Mouse (Mus musculus): ENCODE results near the gene Ntn5. TPM values are rescaled to one million over a fixed set of nuclear protein-coding genes. Genes with fewer than 3 reads are reported as not detected.

Ntn5 gene
- not detected for total RNA-seq (2018; cell fraction: chromatin; rRNA removed)
- total RNA-seq (2018; cell fraction: cytosol; rRNA removed): not detected
- not detected for total RNA-seq (2018; cell fraction: nucleus; rRNA removed)
- not detected in 3 replicates for polyA plus RNA-seq (2018)

- no peaks in the 10 kb centered on the region for H3K79me2 ChIP-seq (ENCODE audit: inconsistent target)
- no peak within 1 kb of the TSS for H3K4me3 ChIP-seq (ENCODE audit: inconsistent target)
- no peaks in the 10 kb centered on the region for H3K36me3 ChIP-seq (ENCODE audit: inconsistent target)
- H3K27ac ChIP-seq: no peak within 1 kb of the TSS
- WGBS (ENCODE audit: missing documents): 85% methylated on average over 7 of the region's 7 CpGs
Measured at GRCm38 (mm10) chr7:45683396-45684050, at the start of gene Ntn5. Gene Ntn5, plus strand, starts transcription at chr7:45684022.

GRCm38 (mm10) chr7:45634946-45635681, 48.7 kb upstream of the Ntn5 start:
- H3K79me2 ChIP-seq (ENCODE audit: inconsistent target): no peaks in the 10 kb centered on the region
- peak overlapping the region; percentile 49 for H3K27ac ChIP-seq
- no peaks in the 10 kb centered on the region for H3K36me3 ChIP-seq (ENCODE audit: inconsistent target)
- 48% methylated on average over 11 of the region's 11 CpGs for WGBS (ENCODE audit: missing documents)
- no peak overlapping the region for H3K4me3 ChIP-seq (ENCODE audit: inconsistent target)

GRCm38 (mm10) chr7:45635711-45636688, 47.8 kb upstream of the Ntn5 start:
- peak overlapping the region; percentile 49 for H3K27ac ChIP-seq
- WGBS (ENCODE audit: missing documents): 62% methylated on average over 15 of the region's 15 CpGs

GRCm38 (mm10) chr7:45637710-45638109, 46.1 kb upstream of the Ntn5 start:
- H3K4me3 ChIP-seq (ENCODE audit: inconsistent target): no peak overlapping the region
- WGBS (ENCODE audit: missing documents): 83% methylated on average over 6 of the region's 6 CpGs
- H3K36me3 ChIP-seq (ENCODE audit: inconsistent target): no peaks in the 10 kb centered on the region
- H3K79me2 ChIP-seq (ENCODE audit: inconsistent target): no peaks in the 10 kb centered on the region
- no peak overlapping the region for H3K27ac ChIP-seq

More at GRCm38 (mm10) chr7:45635711-45636688, 47.8 kb upstream of the Ntn5 start:
- no peak overlapping the region for H3K4me3 ChIP-seq (ENCODE audit: inconsistent target)
- no peaks in the 10 kb centered on the region for H3K79me2 ChIP-seq (ENCODE audit: inconsistent target)
- H3K36me3 ChIP-seq (ENCODE audit: inconsistent target): no peaks in the 10 kb centered on the region

- Histone ChIP-seq H3K27ac (no peak overlapping the region), H3K36me3 (ENCODE audit: inconsistent target) (no peaks in the 10 kb centered on the region), H3K79me2 (ENCODE audit: inconsistent target) (no peaks in the 10 kb centered on the region), H3K4me3 (ENCODE audit: inconsistent target) (no peak overlapping the region)
- 92% methylated on average over 29 of the region's 29 CpGs for WGBS (ENCODE audit: missing documents)
Measured at GRCm38 (mm10) chr7:45638623-45639401, 45.0 kb upstream of the Ntn5 start.

GRCm38 (mm10) chr7:45639561-45640027, 44.2 kb upstream of the Ntn5 start, which contains the start of gene Mamstr:
Gene Mamstr, plus strand, starts transcription at chr7:45639977.
- 95% methylated on average over 16 of the region's 19 CpGs for WGBS (ENCODE audit: missing documents)
- Histone ChIP-seq H3K27ac (no peak within 1 kb of the TSS), H3K4me3 (ENCODE audit: inconsistent target) (no peak within 1 kb of the TSS), H3K36me3 (ENCODE audit: inconsistent target) (no peaks in the 10 kb centered on the region), H3K79me2 (ENCODE audit: inconsistent target) (no peaks in the 10 kb centered on the region)

GRCm38 (mm10) chr7:45640191-45640957, 43.4 kb upstream of the Ntn5 start:
- H3K4me3 ChIP-seq (ENCODE audit: inconsistent target): no peak overlapping the region
- no peaks in the 10 kb centered on the region for H3K36me3 ChIP-seq (ENCODE audit: inconsistent target)
- WGBS (ENCODE audit: missing documents): 95% methylated on average over 19 of the region's 19 CpGs
- no peak overlapping the region for H3K27ac ChIP-seq
- no peaks in the 10 kb centered on the region for H3K79me2 ChIP-seq (ENCODE audit: inconsistent target)

GRCm38 (mm10) chr7:45641391-45642040, 42.3 kb upstream of the Ntn5 start:
- Histone ChIP-seq H3K79me2 (ENCODE audit: inconsistent target) (no peaks in the 10 kb centered on the region), H3K27ac (no peak overlapping the region), H3K36me3 (ENCODE audit: inconsistent target) (no peaks in the 10 kb centered on the region), H3K4me3 (ENCODE audit: inconsistent target) (no peak overlapping the region)
- WGBS (ENCODE audit: missing documents): 77% methylated on average over 17 of the region's 17 CpGs

- Histone ChIP-seq H3K36me3 (ENCODE audit: inconsistent target) (no peaks in the 10 kb centered on the region), H3K27ac (no peak overlapping the region), H3K79me2 (ENCODE audit: inconsistent target) (no peaks in the 10 kb centered on the region), H3K4me3 (ENCODE audit: inconsistent target) (no peak overlapping the region)
- WGBS (ENCODE audit: missing documents): 92% methylated on average over 5 of the region's 5 CpGs
Measured at GRCm38 (mm10) chr7:45642083-45642482, 41.7 kb upstream of the Ntn5 start.

GRCm38 (mm10) chr7:45642503-45643255, 41.1 kb upstream of the Ntn5 start:
- peak overlapping the region; percentile 25 for H3K4me3 ChIP-seq (ENCODE audit: inconsistent target)
- no peaks in the 10 kb centered on the region for H3K79me2 ChIP-seq (ENCODE audit: inconsistent target)
- no peaks in the 10 kb centered on the region for H3K36me3 ChIP-seq (ENCODE audit: inconsistent target)
- WGBS (ENCODE audit: missing documents): 54% methylated on average over 16 of the region's 16 CpGs
- no peak overlapping the region for H3K27ac ChIP-seq

- no peak overlapping the region for H3K27ac ChIP-seq
- H3K36me3 ChIP-seq (ENCODE audit: inconsistent target): no peaks in the 10 kb centered on the region
- no peaks in the 10 kb centered on the region for H3K79me2 ChIP-seq (ENCODE audit: inconsistent target)
- WGBS (ENCODE audit: missing documents): 20% methylated on average over 28 of the region's 28 CpGs
- peak overlapping the region; percentile 25 for H3K4me3 ChIP-seq (ENCODE audit: inconsistent target)
Measured at GRCm38 (mm10) chr7:45643441-45644178, 40.2 kb upstream of the Ntn5 start.

GRCm38 (mm10) chr7:45644183-45644582, 39.6 kb upstream of the Ntn5 start:
- Histone ChIP-seq H3K79me2 (ENCODE audit: inconsistent target) (no peaks in the 10 kb centered on the region), H3K4me3 (ENCODE audit: inconsistent target) (no peak overlapping the region), H3K36me3 (ENCODE audit: inconsistent target) (no peaks in the 10 kb centered on the region), H3K27ac (no peak overlapping the region)
- 64% methylated on average over 18 of the region's 18 CpGs for WGBS (ENCODE audit: missing documents)
